Mouse (Mus musculus) testis, adult 2 months (tissue): ENCODE measurements around the gene Efna3. TPM values are rescaled to one million over a fixed set of nuclear protein-coding genes. Genes with fewer than 3 reads are reported as not detected.

Source experiments
- H3K27ac ChIP-seq: fragments of 200-500 bp; 2 replicates; pipeline ENCODE4 v1.5.1; 2012; ENCODE audit warnings: low read depth, low read length; ENCODE audit not compliant: control insufficient read depth, insufficient read depth
- H3K27me3 ChIP-seq: fragments of 200-500 bp; 2 replicates; pipeline ENCODE4 v1.6.1; 2012; ENCODE audit warnings: mild to moderate bottlenecking, low read length, moderate library complexity; ENCODE audit not compliant: control insufficient read depth, insufficient read depth
- H3K36me3 ChIP-seq: fragments of 200-500 bp; 2 replicates; pipeline ENCODE4 v1.6.1; 2012; ENCODE audit warnings: mild to moderate bottlenecking, low read length; ENCODE audit not compliant: control insufficient read depth, insufficient read depth
- H3K4me1 ChIP-seq: fragments of 200-500 bp; 2 replicates; pipeline ENCODE4 v1.6.1; 2012; ENCODE audit warnings: low read length; ENCODE audit not compliant: control insufficient read depth, insufficient read depth
- H3K4me3 ChIP-seq: fragments of 200-500 bp; 2 replicates; pipeline ENCODE4 v1.5.1; 2012; ENCODE audit warnings: low read depth, mild to moderate bottlenecking, low read length, moderate library complexity, mixed read lengths; ENCODE audit not compliant: control insufficient read depth
- CTCF ChIP-seq: fragments of 200-500 bp; IDR thresholded peaks from 2 replicates; pipeline ENCODE4 v1.5.1; 2012; ENCODE audit warnings: low read depth, mild to moderate bottlenecking, inconsistent platforms, low read length, moderate library complexity; ENCODE audit not compliant: control insufficient read depth, insufficient read depth, insufficient replicate concordance
- POLR2A ChIP-seq: fragments of 200-500 bp; IDR thresholded peaks from 2 replicates; pipeline ENCODE4 v1.6.1; 2012; ENCODE audit warnings: low read depth, mild to moderate bottlenecking, inconsistent platforms, low read length, moderate library complexity; ENCODE audit not compliant: control insufficient read depth
- polyA plus RNA-seq: library from polyadenylated mRNA; depleted of rRNA; stranded (reverse); fragments of >200 nt; gene quantifications from 2 replicates; pipeline ENCODE4 v1.2.3, GENCODE M21; 2012

Gene Efna3
- polyA plus RNA-seq, 1 experiment, result 9.9 TPM

DNA sequence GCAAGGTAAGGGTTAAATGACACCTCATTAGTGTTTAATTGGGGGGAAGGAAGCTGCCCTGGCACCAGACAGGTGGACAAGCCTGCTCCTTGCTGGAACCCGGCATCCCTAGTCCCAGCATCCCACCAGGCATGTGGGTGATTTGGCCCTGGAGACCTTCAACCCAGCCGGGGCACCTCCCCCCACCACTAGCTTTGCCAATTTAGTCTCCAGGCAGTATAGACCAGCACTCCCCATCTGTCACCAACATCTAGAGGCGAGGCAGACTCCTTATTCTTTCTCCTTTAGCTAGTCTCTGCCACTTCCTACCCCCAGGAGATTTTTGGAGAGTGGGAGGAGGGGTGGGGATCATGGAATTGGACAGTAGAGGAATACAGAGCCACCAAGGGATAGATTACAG, 7.6 kb upstream of the Efna3 start:
- H3K36me3 ChIP-seq, result no peaks in the 10 kb centered on the region
- peak overlapping the region; percentile 31; the same call in 1 of the 2 replicates for H3K4me3 ChIP-seq
- H3K27ac ChIP-seq, result no peak overlapping the region
- H3K27me3 ChIP-seq, result no peaks in the 10 kb centered on the region
- TF ChIP-seq POLR2A (no peak), CTCF (no peak)
- peaks cover 25% of the 10 kb centered on the region for H3K4me1 ChIP-seq

DNA sequence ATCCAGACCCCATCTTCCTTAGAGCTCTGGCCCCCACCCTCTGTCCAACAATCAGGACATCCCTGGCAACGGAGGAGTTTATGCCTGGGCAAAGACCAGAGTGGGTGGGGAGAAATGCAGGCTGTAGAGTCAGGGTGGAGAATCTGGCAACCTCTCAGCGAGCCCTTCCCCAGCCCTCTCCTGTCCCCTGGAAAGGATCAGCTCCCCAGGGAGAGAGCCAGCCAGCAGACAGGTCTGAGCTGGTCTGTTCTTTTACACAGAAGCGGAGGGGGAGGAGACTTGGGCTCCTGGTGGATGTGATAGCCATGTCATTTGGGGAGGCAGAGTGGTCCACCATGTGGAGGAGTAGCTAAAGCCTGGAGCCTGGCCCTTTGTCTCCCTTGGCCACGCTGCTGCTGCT, 5.9 kb upstream of the Efna3 start:
- Histone ChIP-seq H3K27me3 (no peaks in the 10 kb centered on the region), H3K36me3 (no peaks in the 10 kb centered on the region), H3K4me3 (no peak overlapping the region), H3K4me1 (peaks cover 25% of the 10 kb centered on the region), H3K27ac (no peak overlapping the region)
- TF ChIP-seq CTCF (no peak), POLR2A (no peak)

DNA sequence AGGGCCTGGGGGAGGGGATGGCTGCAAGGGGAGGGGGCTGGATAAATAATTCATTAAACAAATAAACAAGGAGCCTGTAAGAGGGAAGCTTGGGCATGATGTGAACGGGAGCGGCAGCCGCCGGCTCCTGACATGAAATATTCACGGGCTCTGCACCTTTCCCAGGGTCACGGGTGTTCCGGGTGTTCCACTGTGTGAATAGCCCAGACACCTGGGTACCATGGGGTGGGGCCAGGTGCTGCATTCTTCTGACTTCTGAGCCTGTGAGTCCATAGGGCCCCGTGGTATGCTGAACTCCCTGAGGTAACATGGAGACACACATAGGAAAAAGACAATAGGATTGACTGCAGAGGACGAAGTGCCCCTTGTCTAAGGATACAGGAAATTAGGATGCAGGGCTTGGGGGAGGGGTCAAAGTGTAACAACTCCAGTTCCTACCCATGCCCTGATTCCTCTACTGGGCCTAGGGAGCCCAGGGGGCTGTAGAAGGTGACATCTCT, 4.7 kb upstream of the Efna3 start:
- Histone ChIP-seq H3K36me3 (no peaks in the 10 kb centered on the region), H3K4me1 (peaks cover 24% of the 10 kb centered on the region), H3K27me3 (peaks cover 2% of the 10 kb centered on the region), H3K27ac (no peak overlapping the region), H3K4me3 (no peak overlapping the region)
- TF ChIP-seq CTCF (no peak), POLR2A (no peak)

DNA sequence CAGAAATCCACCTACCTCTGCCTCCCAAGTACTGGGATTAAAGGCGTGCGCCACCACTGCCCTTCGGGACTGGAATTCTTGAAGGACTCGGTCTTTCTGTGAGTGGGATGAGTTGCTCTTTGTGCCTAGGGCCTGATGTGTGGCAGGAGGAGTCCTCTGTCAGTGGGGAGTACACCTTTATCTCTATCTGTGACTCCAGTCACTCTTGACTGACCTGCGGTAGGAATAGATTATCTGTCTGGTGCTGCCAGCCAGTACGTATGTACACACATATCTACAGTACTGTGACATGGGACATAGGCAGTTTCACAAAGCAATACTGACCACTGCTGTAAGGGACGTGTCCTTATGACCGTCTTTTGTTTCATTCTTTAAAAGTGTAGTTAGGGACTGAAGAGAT, 3.1 kb upstream of the Efna3 start:
- Histone ChIP-seq H3K36me3 (no peaks in the 10 kb centered on the region), H3K27ac (no peak overlapping the region), H3K4me1 (peaks cover 24% of the 10 kb centered on the region), H3K27me3 (peaks cover 2% of the 10 kb centered on the region), H3K4me3 (no peak overlapping the region)
- TF ChIP-seq CTCF (no peak), POLR2A (no peak)

DNA sequence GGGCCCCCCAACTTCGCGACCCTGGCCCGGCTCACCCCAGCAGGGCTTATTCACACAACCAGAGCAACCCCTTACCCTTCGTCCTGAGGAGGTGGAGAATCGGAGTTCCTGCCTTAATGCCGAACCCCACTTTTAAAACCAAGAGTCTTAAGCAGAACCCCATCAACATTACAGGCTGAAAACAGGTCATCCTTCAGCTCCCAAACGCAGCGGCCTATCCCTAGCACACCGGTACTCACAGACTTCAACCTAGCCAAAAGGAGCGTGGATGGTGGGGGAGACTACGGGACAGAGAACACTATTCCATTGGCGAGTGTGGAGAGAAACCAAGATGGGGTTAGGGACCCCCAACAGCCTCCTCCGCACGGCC, 649 bp downstream of the Efna3 start:
- H3K4me1 ChIP-seq, result peaks cover 54% of the 10 kb centered on the region

DNA sequence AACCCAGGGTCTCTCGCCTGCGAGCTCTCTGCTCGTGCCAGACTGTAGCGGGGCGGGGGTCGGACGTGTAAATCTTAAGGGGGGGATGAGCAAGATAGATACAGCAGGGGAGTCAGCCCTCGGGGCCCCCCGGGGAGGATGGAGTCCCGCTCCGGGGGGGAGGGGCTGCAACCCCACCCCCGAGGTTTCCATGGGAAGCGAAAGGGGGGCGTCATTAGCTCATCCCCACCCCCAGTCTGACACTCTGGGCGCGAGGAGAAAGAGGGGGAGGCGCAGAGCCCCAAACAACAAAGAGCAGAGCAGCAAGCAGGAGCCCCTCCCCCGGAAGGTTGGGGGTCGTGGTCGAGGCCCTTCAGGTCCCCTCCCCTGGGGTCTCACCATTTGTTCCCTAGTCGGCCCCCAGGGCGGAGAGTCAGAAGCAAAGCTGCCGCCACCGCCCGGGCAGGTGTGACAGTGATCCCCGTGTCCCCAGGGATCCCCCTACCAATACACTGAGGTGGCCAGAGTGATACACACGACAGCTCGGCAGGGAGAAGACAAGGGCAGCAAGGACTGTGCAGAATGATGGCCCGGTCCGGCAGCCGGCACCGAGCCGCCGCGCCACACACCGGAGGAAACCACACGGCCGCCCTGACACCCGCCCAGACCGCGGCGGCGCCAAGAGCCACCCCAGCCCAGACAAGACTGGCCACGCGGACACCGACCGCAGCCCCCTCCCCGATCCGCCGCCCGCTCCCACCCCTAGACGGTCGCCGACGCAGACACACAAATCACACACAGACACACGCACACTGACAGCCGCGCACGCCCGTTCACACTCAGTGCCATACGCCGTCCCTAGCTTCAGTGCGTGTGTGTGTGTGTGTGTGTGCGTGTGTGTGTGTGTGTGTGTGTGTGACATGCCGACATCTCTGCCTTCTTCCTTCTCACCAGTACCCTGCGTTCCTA, 1.3 kb downstream of the Efna3 start:
- Histone ChIP-seq H3K27ac (no peak overlapping the region), H3K36me3 (no peaks in the 10 kb centered on the region), H3K4me3 (peak overlapping the region; percentile 76), H3K27me3 (peaks cover 2% of the 10 kb centered on the region), H3K4me1 (peaks cover 59% of the 10 kb centered on the region)
- TF ChIP-seq POLR2A (no peak), CTCF (no peak)

More for the DNA sequence above, 649 bp downstream of the Efna3 start:
- Histone ChIP-seq H3K4me3 (peak overlapping the region; percentile 76), H3K27me3 (peaks cover 2% of the 10 kb centered on the region), H3K27ac (no peak overlapping the region), H3K36me3 (no peaks in the 10 kb centered on the region)
- TF ChIP-seq POLR2A (no peak), CTCF (no peak)

DNA sequence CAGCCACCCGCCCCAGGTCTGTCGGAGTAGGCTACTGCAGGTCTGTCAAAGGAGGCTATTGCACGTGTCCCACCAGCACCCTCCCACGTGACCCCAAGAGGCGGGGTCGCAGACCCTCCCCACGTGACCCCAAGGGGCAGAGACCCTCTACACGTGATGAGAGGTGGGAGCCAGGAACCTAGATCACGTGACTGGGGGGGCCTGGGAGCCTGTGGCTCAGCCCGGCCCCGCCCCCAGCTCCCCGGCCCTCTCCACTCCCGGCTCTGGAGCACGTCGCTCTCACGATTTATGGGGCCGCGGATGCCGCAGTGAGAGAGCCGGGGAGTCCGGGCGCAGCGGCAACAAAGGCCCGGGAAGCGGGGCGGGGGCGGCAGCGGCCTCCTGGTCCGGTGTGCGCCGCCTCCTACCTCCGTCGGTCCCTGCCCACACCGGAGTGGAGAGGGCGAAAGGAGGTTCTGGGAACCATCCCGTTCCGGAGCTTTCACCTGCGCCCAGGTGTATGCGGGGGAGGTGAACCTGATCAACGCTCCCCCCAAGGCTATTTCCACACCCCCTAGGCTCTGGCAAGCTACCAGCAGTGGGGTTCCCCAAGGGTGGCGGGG, 2.1 kb downstream of the Efna3 start:
- Histone ChIP-seq H3K27ac (no peak overlapping the region), H3K27me3 (peaks cover 2% of the 10 kb centered on the region), H3K4me1 (peaks cover 66% of the 10 kb centered on the region)

More for the DNA sequence above, 2.1 kb downstream of the Efna3 start:
- H3K36me3 ChIP-seq, result no peaks in the 10 kb centered on the region
- peak overlapping the region; percentile 61 for H3K4me3 ChIP-seq
- TF ChIP-seq CTCF (no peak), POLR2A (no peak)
